Mouse (Mus musculus) intestine, embryonic 14.5 days (tissue): Measurements from ENCODE around the gene Cpa2. TPM values are rescaled to one million over a fixed set of nuclear protein-coding genes. Genes with fewer than 3 reads are reported as not detected.

Experiments
- ATAC-seq: fragments of 200-750 bp; cut with Nextera tagmentation; replicated peaks from 2 replicates; pipeline ENCODE4 v1.8.0; 2017; ENCODE audit warnings: low read depth, moderate number of reproducible peaks, moderate TSS enrichment, moderate library complexity; ENCODE audit not compliant: low FRiP score, low TSS enrichment
- DNase-seq: peaks from one replicate; pipeline ENCODE4 v3.0.0-alpha.2; 2018; ENCODE audit warnings: low spot score
- H3K27ac ChIP-seq: fragments of 300-500 bp; sonication (generic); 2 replicates; pipeline ENCODE4 v1.5.1; 2014; ENCODE audit warnings: low read depth, mild to moderate bottlenecking, control low read depth
- H3K27me3 ChIP-seq: fragments of 300-500 bp; sonication (generic); replicated peaks from 2 replicates; pipeline ENCODE4 v1.6.1; 2014; ENCODE audit warnings: low read length, control low read depth; ENCODE audit not compliant: control insufficient read depth, insufficient read depth
- H3K36me3 ChIP-seq: fragments of 300-500 bp; sonication (generic); 2 replicates; pipeline ENCODE4 v1.6.1; 2014; ENCODE audit warnings: low read length, control low read depth; ENCODE audit not compliant: control insufficient read depth, insufficient read depth
- H3K4me1 ChIP-seq: fragments of 300-500 bp; sonication (generic); replicated peaks from 2 replicates; pipeline ENCODE4 v1.6.1; 2014; ENCODE audit warnings: low read length, control low read depth, mixed read lengths; ENCODE audit not compliant: control insufficient read depth, insufficient read depth
- H3K4me2 ChIP-seq: fragments of 300-500 bp; sonication (generic); 2 replicates; pipeline ENCODE4 v1.6.1; 2014; ENCODE audit warnings: low read length
- H3K4me3 ChIP-seq: fragments of 300-500 bp; sonication (generic); 2 replicates; pipeline ENCODE4 v1.5.1; 2014; ENCODE audit warnings: low read depth, low read length, control low read depth, mixed read lengths
- H3K9ac ChIP-seq: fragments of 300-500 bp; sonication (generic); 2 replicates; pipeline ENCODE4 v1.6.1; 2014; ENCODE audit warnings: mild to moderate bottlenecking, low read length
- H3K9me3 ChIP-seq: fragments of 300-500 bp; sonication (generic); 2 replicates; pipeline ENCODE4 v1.6.1; 2016; ENCODE audit warnings: low read length, control low read depth; ENCODE audit not compliant: control insufficient read depth
- WGBS: fragments of 180-500 bp; shearing (Covaris S2); extraction: QIAGEN DNeasy Blood & Tissue Kit; methylation state at CpG from one replicate; pipeline ENCODE4 v1.1.7; 2014; 5-methylcytosine and 5-hydroxymethylcytosine counted together
- polyA plus RNA-seq: library from polyadenylated mRNA; unstranded; fragments of >200 nt; fragmentation: Nextera tagmentation; extraction: Ambion mirVana; gene quantifications from 2 replicates; pipeline ENCODE4 v1.2.1, GENCODE M21; 2014

Cpa2 gene
- polyA plus RNA-seq, 1 experiment from 2014 or later, result 206 TPM

DNA sequence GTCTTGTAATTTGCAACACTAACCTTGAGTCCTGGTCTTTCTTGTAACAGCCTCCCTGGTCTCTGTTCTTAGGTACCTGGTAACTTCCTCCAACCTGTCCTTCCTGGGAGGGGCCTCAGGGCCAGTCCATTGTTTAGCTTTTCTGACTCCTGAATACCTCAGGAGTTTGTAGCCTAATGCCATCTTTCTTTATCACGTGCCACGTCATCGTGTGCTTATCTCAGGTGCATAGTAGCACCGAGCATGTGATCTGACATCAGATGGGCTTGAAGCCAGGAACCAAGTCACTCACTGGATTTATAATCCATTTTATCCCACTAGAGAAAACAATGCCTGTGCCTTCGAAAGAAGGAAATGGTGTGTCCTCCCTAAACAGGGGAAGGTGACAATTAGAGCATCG is 22.2 kb downstream of the Cpa2 start:
- no peak for ATAC-seq
- H3K9ac ChIP-seq, result no peak overlapping the region
- H3K27ac ChIP-seq, result no peak overlapping the region
- 76% methylated on average over 6 of the region's 6 CpGs for WGBS
- H3K4me3 ChIP-seq, result no peak overlapping the region
- no peaks in the 10 kb centered on the region for H3K4me1 ChIP-seq
- no peak overlapping the region for H3K4me2 ChIP-seq
- no peaks in the 10 kb centered on the region for H3K27me3 ChIP-seq
- no peaks in the 10 kb centered on the region for H3K36me3 ChIP-seq
- no peak for DNase-seq
- no peaks in the 10 kb centered on the region for H3K9me3 ChIP-seq

DNA sequence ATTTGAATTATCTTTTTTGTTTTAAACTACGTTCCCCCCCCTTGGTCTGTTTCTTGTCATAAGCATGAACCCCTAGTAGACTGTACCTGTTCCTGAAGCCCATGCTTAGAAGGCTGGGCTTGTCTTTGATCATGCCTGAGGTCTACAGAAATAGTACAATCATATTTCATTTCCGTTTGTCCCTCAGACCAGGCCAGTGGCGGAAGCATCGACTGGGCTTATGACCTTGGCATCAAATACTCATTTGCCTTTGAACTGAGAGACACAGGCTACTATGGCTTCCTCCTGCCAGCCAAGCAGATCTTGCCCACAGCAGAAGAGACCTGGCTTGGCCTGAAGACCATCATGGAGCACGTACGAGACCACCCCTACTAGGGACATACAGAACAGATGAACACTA is 22.7 kb downstream of the Cpa2 start:
- peaks cover 4% of the 10 kb centered on the region; the same call in 1 of the 2 replicates for H3K4me1 ChIP-seq
- no peak overlapping the region for H3K9ac ChIP-seq
- H3K9me3 ChIP-seq, result no peaks in the 10 kb centered on the region
- no peaks in the 10 kb centered on the region for H3K27me3 ChIP-seq
- no peak overlapping the region for H3K27ac ChIP-seq
- no peaks in the 10 kb centered on the region for H3K36me3 ChIP-seq
- H3K4me2 ChIP-seq, result no peak overlapping the region
- ATAC-seq (no peak), DNase-seq (no peak)
- H3K4me3 ChIP-seq, result no peak overlapping the region
- 90% methylated on average over 6 of the region's 6 CpGs for WGBS

DNA sequence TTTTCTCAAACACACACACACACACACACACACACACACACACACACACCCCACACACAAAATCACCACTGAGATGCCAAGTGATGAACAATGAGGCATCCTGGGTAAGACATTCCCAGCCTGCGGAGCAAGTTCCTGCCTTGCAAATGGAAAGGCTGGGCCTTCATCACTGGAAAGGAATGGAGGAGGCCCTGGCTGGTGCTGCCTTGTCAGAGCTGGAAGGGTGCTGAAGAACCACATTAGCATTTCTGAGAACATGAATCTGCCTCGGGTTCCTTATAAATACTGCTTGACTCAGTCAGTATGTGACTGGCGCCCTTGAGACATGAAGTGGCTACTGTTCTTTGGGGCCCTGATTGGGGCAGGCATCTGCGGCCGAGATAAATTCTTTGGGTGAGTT is 26.7 kb downstream of the Cpa2 start, which contains the start of gene Cpa4:
Gene Cpa4 (plus strand): TSS at position 301 of the 400 bp plus-strand sequence.
- no peak within 1 kb of the TSS for H3K27ac ChIP-seq
- H3K4me2 ChIP-seq, result no peak within 1 kb of the TSS
- WGBS, result 73% methylated on average over 5 of the region's 5 CpGs
- H3K9me3 ChIP-seq, result no peaks in the 10 kb centered on the region
- H3K27me3 ChIP-seq, result no peaks in the 10 kb centered on the region
- H3K9ac ChIP-seq, result no peak within 1 kb of the TSS
- no peak for ATAC-seq
- H3K36me3 ChIP-seq, result no peaks in the 10 kb centered on the region
- H3K4me3 ChIP-seq, result no peak within 1 kb of the TSS
- DNase-seq, result no peak
- H3K4me1 ChIP-seq, result peaks cover 10% of the 10 kb centered on the region

DNA sequence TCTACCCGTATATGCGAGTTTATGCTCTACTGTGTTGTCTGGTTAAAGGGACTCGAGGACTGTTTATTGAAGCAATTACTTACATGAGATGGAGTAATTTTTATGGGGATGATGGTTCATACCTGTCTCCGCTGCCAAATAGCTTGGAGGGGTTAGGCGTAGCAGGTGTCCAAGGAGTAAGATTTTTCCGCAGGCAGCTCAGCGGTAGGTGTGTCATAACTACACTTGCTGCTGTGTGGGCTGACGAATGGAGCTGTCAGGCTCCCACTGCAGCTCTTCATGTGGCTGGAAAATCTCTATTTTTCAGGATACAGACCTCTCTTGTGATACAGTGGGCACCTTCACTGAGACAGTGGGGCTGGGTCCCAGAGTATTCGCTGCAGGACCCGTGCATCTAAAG is 27.9 kb downstream of the Cpa2 start:
- ATAC-seq (no peak), DNase-seq (no peak)
- Histone ChIP-seq H3K4me2 (no peak overlapping the region), H3K4me1 (peaks cover 15% of the 10 kb centered on the region), H3K9me3 (no peaks in the 10 kb centered on the region), H3K9ac (no peak overlapping the region), H3K27ac (no peak overlapping the region), H3K36me3 (no peaks in the 10 kb centered on the region), H3K27me3 (no peaks in the 10 kb centered on the region), H3K4me3 (no peak overlapping the region)
- WGBS, result 73% methylated on average over 10 of the region's 10 CpGs

DNA sequence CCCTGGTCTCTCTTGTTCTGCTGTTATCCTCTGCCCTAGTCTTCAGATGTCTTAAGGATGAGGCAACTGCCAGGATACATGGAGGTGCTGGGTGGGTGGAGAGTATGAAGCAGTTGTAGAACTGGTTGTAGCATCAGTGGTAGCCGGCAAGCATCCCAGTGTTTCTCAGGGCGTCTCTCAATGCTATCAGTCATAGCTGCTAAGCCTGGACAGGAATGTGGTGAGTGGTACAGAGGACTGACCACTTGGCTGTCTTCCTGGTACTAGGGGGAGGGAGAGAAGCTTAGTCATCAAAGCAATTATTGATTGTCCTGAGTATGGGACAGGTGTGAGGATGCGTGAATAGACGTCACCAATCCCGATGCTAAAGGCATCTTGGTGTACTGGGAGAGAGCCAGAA is 28.6 kb downstream of the Cpa2 start:
- Histone ChIP-seq H3K9me3 (no peaks in the 10 kb centered on the region), H3K27me3 (no peaks in the 10 kb centered on the region), H3K36me3 (no peaks in the 10 kb centered on the region), H3K4me2 (no peak overlapping the region), H3K27ac (no peak overlapping the region), H3K9ac (no peak overlapping the region), H3K4me3 (no peak overlapping the region), H3K4me1 (peaks cover 15% of the 10 kb centered on the region)
- 86% methylated on average over 5 of the region's 5 CpGs for WGBS
- no peak for DNase-seq
- ATAC-seq, result no peak

DNA sequence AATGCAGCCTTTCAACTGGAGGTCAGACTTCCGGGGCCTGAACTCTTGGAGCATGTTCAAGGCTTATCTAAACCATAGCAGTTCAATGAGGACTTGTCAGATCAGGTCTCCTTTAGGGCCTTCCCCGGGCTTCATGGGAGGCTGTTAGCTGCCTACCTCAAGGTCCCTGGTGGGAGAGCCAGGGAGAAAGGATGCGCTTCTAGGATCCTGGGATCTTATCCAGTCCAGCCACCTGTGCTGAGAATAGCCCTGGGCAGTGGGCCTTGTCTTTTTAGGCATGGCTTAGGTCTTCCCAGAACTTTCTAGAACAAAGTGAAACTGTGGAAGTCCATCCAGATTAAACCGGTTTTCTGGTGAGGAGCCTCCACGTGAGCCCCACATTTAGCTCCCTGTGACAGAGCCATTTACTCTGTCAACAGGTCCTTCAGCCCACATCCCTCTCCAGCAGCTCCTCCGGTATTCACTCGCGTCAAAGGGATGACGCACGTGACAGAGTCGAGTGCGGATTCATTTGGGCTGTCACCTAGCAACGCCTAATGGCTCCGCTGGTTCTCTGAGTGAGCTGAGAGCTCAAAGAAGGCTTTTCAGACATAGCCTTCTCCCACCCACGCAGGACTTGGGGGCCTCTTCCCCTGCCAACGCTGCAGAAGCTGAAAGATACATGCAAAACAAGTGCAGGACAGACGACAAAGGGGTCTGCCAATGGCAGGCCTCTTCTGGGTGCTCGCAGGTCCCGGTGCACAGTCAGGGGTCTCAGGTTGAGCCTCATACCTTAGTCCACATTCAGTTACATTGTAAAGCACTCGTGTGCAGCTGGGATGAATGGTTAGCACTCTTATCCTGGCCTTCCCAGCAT is 31.3 kb downstream of the Cpa2 start:
- Histone ChIP-seq H3K4me1 (peaks cover 21% of the 10 kb centered on the region), H3K27ac (peak overlapping the region; percentile 79), H3K4me2 (no peak overlapping the region), H3K4me3 (no peak overlapping the region), H3K27me3 (no peaks in the 10 kb centered on the region), H3K36me3 (no peaks in the 10 kb centered on the region), H3K9ac (no peak overlapping the region), H3K9me3 (no peaks in the 10 kb centered on the region)
- DNase-seq (peak; percentile 67), ATAC-seq (peak; percentile 33; the same call in 1 of the 2 replicates)
- 49% methylated on average over 20 of the region's 20 CpGs for WGBS

DNA sequence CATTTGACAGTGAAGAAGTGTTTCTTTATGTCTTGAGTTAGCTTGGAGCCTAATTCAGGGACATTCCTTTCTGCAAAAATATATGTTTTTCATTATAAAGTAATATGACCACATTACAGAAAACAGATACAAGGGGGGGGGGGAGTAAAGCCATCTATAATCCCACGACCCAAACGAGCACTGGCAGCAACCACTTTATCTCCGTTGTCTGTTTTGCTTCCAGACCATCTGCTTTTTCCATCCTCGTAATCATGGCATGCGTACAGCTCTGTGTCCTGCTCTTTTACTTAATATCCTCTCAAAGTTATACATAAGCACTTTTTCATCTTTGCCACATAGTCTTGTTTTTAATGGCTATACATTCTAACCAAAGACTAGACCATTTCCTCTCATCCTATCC is 32.0 kb downstream of the Cpa2 start:
- ATAC-seq, result no peak; the same call in 1 of the 2 replicates
- Histone ChIP-seq H3K27me3 (no peaks in the 10 kb centered on the region), H3K4me2 (no peak overlapping the region), H3K27ac (peak overlapping the region; percentile 79), H3K4me1 (peaks cover 21% of the 10 kb centered on the region), H3K9me3 (no peaks in the 10 kb centered on the region), H3K9ac (no peak overlapping the region), H3K4me3 (no peak overlapping the region), H3K36me3 (no peaks in the 10 kb centered on the region)
- no peak for DNase-seq
- 36% methylated on average over 5 of the region's 5 CpGs for WGBS

DNA sequence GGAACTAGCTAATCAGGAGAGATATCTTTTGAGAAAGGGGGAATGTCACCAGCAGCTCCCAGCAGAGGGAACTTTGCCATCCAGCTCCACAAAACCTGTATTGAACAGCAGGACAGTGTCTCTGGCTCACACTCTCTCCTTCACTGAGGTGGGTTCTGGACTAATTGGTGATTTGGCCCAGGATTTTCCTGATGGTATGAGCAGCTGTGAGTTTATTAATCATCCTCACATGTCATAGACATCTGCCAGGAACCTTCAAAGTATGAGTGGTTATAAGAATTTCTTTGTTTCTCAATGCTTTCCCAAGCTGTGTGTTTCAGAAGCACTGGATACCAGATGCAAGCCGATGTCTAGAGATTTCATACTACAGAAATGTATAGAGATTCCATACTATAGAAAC is 33.6 kb downstream of the Cpa2 start:
- Histone ChIP-seq H3K9me3 (no peaks in the 10 kb centered on the region), H3K4me2 (no peak overlapping the region), H3K27ac (no peak overlapping the region), H3K27me3 (no peaks in the 10 kb centered on the region), H3K36me3 (no peaks in the 10 kb centered on the region), H3K9ac (no peak overlapping the region), H3K4me3 (no peak overlapping the region), H3K4me1 (peaks cover 14% of the 10 kb centered on the region)
- 87% methylated on average over 1 of the region's 1 CpGs for WGBS
- ATAC-seq, result no peak
- DNase-seq, result no peak
